Mouse (Mus musculus) midbrain, embryonic 16.5 days (tissue): ENCODE data around the gene Ttc36. TPM values are rescaled to one million over a fixed set of nuclear protein-coding genes. Genes with fewer than 3 reads are reported as not detected.
"Not testable (repeated sequence)": the region's sequence is repeated elsewhere in the genome, so short reads cannot be mapped to it uniquely, and the experiment has no call there.

Experiments
- ATAC-seq: fragments of 200-750 bp; cut with Nextera tagmentation; 2 replicates; pipeline ENCODE4 v1.8.0; 2017; ENCODE audit warnings: moderate TSS enrichment
- H3K27ac ChIP-seq: fragments of 300-500 bp; sonication (generic); 2 replicates; pipeline ENCODE4 v1.5.1; 2014; ENCODE audit warnings: mild to moderate bottlenecking, low read length, mixed read lengths
- H3K27me3 ChIP-seq: fragments of 300-500 bp; sonication (generic); 2 replicates; pipeline ENCODE4 v1.6.1; 2014; ENCODE audit warnings: low read depth, low read length, mixed read lengths; ENCODE audit not compliant: control insufficient read depth, insufficient read depth
- H3K36me3 ChIP-seq: fragments of 300-500 bp; sonication (generic); 2 replicates; pipeline ENCODE4 v1.6.1; 2014; ENCODE audit warnings: mild to moderate bottlenecking, low read length, moderate library complexity, mixed read lengths; ENCODE audit not compliant: control insufficient read depth, insufficient read depth
- H3K4me1 ChIP-seq: fragments of 300-500 bp; sonication (generic); 2 replicates; pipeline ENCODE4 v1.6.1; 2014; ENCODE audit warnings: mild to moderate bottlenecking, low read length, mixed read lengths; ENCODE audit not compliant: control insufficient read depth, insufficient read depth
- H3K4me2 ChIP-seq: fragments of 300-500 bp; sonication (generic); 2 replicates; pipeline ENCODE4 v1.6.1; 2014; ENCODE audit warnings: mild to moderate bottlenecking, low read length, mixed read lengths
- H3K4me3 ChIP-seq: fragments of 300-500 bp; sonication (generic); 2 replicates; pipeline ENCODE4 v1.5.1; 2014; ENCODE audit warnings: low read depth, mild to moderate bottlenecking, low read length, moderate library complexity, mixed read lengths
- H3K9ac ChIP-seq: fragments of 300-500 bp; sonication (generic); 2 replicates; pipeline ENCODE4 v1.6.1; 2014; ENCODE audit warnings: low read depth, low read length, mixed read lengths
- H3K9me3 ChIP-seq: fragments of 300-500 bp; sonication (generic); replicated peaks from 2 replicates; pipeline ENCODE4 v1.6.1; 2014; ENCODE audit warnings: mild to moderate bottlenecking, low read length, mixed read lengths; ENCODE audit not compliant: control insufficient read depth, poor library complexity, severe bottlenecking
- WGBS: fragments of 180-500 bp; shearing (Covaris S2); extraction: QIAGEN DNeasy Blood & Tissue Kit; methylation state at CpG from one replicate; pipeline ENCODE4 v1.1.7; 2014; 5-methylcytosine and 5-hydroxymethylcytosine counted together
- polyA plus RNA-seq: library from polyadenylated mRNA; unstranded; fragments of >200 nt; fragmentation: Nextera tagmentation; extraction: Ambion mirVana; gene quantifications from 2 replicates; pipeline ENCODE4 v1.2.1, GENCODE M21; 2015

The Ttc36 gene
- polyA plus RNA-seq, 1 experiment from 2014 or later = not detected

DNA sequence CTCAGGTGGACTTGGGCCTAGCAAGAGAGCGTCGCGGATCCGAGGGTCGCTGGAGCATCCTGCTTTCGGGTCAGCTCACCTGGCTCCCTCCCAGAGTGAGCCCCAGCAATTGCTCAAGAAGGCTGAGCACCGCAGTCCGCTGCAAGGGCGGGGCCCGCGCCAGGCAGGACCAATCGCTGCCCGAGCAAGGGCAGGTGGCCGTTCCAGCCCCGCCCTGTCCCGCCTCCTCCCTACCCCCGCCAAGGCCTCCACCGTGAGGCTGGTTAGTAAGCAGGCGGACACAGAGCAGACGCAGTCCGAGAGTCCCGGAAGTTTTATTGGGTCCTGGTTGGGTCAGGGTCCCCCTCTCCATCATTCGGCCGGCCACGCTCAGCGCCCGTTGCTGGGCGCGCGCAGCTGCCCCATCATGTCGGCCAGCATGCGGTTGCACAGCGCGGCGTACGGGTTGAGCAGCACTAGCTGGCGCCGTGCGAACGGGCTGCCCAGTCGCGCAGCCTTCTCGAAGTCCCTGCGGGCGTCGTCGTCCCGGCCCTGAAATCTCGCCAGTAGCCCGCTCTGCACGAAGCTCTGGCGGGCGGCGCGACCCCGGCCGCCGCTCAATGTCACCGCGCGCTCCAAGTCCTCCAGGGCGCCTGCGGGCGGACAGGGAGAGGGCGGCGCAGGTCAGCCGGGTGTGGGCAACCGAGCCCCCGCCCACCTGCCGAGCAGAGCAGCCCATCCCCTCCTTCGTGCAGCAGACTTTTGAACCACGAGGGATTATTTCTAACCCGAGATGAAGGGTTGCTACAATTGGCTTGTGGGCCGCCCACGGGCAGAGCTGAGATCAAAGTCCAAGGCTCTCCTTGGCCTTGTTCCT is 3.5 kb downstream of the Ttc36 start, which contains the start of gene Tmem25:
TSS of gene Tmem25 (minus strand) at position 206 of the 856 bp plus-strand sequence.
- WGBS = 1% methylated on average over 75 of the region's 75 CpGs
- peak; percentile 98 for ATAC-seq
- Histone ChIP-seq H3K27me3 (peaks cover 2% of the 10 kb centered on the region; the same call in 1 of the 2 replicates), H3K27ac (peak within 1 kb of the TSS; percentile 79), H3K9me3 (no peaks in the 10 kb centered on the region), H3K4me2 (peak within 1 kb of the TSS; percentile 95), H3K9ac (peak within 1 kb of the TSS; percentile 81), H3K4me1 (peaks cover 14% of the 10 kb centered on the region), H3K36me3 (no peaks in the 10 kb centered on the region), H3K4me3 (peak within 1 kb of the TSS; percentile 69)

DNA sequence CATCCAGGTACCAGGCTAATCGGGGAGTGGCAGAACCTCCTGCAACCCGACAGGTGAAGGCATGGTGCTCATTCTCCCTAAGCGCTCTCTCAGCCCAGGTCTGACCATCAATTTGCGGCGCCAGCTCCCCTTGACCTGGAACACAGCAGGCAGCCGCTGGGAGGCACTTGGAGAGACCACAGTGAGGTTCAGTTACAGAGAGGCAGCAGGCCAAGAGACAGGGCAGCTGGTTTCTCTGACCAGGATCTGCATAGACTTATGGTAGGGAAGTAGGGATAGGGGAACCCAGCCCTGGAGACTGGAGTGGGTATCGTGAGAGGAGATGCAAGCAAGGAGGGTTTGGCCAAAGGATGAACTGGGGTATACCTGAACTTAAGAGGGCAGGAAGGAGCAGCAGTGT is 4.6 kb downstream of the Ttc36 start:
- no peak for ATAC-seq
- Histone ChIP-seq H3K9me3 (no peaks in the 10 kb centered on the region), H3K9ac (peak overlapping the region; percentile 81), H3K4me2 (peak overlapping the region; percentile 95), H3K4me1 (peaks cover 14% of the 10 kb centered on the region), H3K4me3 (peak overlapping the region; percentile 69), H3K36me3 (no peaks in the 10 kb centered on the region), H3K27me3 (peaks cover 2% of the 10 kb centered on the region; the same call in 1 of the 2 replicates), H3K27ac (no peak overlapping the region)
- WGBS = 50% methylated on average over 7 of the region's 7 CpGs

DNA sequence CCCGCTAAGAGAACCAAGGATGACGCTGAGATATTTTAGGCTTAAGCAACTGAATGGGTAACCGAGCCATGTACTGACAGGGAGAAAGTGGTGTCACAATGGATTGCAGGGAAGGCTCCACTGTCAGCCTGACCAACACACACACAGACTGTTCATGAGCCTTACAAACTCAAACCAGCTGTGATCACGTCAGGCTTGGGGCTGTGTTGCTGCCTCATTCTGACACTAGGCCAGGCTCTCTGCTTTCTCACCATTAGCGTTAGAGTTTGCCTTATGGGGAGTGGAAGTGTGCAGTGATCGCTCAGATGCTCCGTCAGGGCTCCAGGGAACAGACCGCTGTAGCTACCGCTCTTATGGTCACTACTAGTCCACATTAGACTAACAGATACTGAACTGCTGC is 10.0 kb downstream of the Ttc36 start:
- 79% methylated on average over 9 of the region's 9 CpGs for WGBS

DNA sequence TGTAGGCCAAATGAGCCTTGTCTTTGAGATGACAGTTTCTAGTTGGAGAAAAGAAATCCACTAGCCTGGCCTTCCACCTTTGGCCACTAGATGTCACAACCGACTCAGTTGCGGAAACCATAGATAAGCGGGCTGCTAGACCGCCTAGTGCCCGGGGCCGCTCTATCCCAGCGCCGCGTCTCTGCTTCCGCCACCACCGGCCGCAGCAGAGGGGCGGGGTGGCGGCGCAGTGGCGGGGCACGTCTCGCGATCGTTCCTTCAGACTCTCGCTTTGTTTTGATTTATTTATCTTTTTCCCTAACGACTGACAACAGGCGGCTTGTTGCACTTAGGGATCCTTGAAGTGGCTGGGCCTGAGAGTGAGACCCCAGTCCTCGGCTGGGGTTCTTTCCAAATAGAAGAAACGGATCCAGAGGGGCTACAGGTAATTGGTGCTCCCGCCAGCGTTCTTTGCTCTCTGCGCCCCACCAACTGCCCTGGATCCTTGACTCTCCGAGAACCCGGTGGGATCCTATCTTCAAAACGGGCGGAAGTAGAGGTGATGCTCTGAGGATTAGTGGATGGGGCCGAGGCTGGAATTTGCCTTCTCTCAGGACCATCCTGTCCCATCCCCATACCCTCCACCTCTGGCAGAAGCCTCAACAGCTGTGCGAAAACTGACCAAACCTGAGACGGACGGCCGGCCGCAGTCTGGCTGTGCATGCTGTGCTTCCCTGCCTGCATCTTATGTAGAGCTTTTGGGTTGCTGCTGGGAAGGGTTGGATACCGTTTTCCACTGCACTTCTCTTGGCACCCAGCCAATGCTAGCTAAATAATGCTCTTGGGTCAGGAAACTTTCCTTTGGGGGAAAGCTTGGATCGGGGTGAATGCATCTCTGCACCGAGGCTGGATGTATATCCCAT is 29.9 kb downstream of the Ttc36 start:
- H3K9ac ChIP-seq = peak overlapping the region; percentile 81
- H3K4me3 ChIP-seq = peak overlapping the region; percentile 67
- H3K27ac ChIP-seq = peak overlapping the region; percentile 89
- peaks cover 7% of the 10 kb centered on the region; the same call in 1 of the 2 replicates for H3K36me3 ChIP-seq
- ATAC-seq = peak; percentile 99
- WGBS = under 1% methylated on average over 41 of the region's 41 CpGs
- peak overlapping the region; percentile 67 for H3K4me2 ChIP-seq
- no peaks in the 10 kb centered on the region for H3K27me3 ChIP-seq
- H3K4me1 ChIP-seq = peaks cover 12% of the 10 kb centered on the region
- H3K9me3 ChIP-seq = no peaks in the 10 kb centered on the region

More for the DNA sequence above, 10.0 kb downstream of the Ttc36 start:
- Histone ChIP-seq H3K4me3 (no peak overlapping the region), H3K9me3 (no peaks in the 10 kb centered on the region), H3K4me1 (no peaks in the 10 kb centered on the region; the same call in 1 of the 2 replicates), H3K27me3 (no peaks in the 10 kb centered on the region), H3K9ac (no peak overlapping the region), H3K4me2 (no peak overlapping the region), H3K27ac (no peak overlapping the region), H3K36me3 (peaks cover 30% of the 10 kb centered on the region)
- ATAC-seq = no peak

DNA sequence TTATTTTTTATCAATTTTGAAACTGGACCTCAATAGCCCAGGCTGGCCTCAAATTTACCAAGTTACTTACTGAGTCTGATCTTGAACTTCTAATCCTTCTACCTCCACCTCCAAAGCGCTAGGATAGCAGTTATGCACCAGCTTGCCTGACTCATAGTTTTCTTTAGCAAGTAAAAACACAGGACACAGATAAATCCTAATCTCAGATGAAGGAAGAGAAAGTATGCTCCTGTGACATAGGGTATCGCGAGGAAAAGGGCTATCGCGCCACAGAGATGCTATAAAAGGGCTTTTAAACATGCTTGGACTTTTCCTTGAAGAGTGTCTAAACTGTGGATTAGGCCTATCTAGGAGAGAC is 30.5 kb downstream of the Ttc36 start:
- Histone ChIP-seq H3K36me3 (0 out of 2 replicates have a peak, but pooled peaks cover 6% of the 10 kb centered on the region), H3K4me1 (peaks cover 12% of the 10 kb centered on the region), H3K27me3 (no peaks in the 10 kb centered on the region), H3K9me3 (no peaks in the 10 kb centered on the region), H3K9ac (no peak overlapping the region), H3K27ac (peak overlapping the region; percentile 48), H3K4me2 (no peak overlapping the region), H3K4me3 (peak overlapping the region; percentile 67; the same call in 1 of the 2 replicates)
- WGBS = 21% methylated on average over 5 of the region's 5 CpGs
- no peak for ATAC-seq

DNA sequence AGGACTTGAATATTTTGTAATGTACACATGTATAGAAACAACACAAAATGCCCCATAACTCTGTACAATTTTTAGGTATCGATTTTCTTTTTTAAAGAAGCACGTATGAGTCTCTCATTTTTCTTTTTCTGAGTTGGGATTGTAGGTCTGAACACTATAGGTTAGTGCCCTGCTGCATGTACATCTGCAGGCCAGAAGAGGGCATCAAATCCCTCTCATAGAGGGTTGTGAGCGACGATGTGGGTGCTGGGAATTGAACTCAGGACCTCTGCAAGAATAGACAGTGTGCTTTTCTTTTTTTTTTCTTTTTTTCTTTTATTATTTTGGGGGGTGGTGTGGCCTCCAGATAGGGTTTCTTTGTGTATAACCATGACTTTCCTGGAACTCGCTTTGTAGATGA is 31.5 kb downstream of the Ttc36 start:
- no peak overlapping the region for H3K4me2 ChIP-seq
- no peak for ATAC-seq
- peaks cover 15% of the 10 kb centered on the region for H3K4me1 ChIP-seq
- H3K27me3 ChIP-seq = no peaks in the 10 kb centered on the region
- no peak overlapping the region for H3K4me3 ChIP-seq
- no peak overlapping the region for H3K27ac ChIP-seq
- H3K9me3 ChIP-seq = no peaks in the 10 kb centered on the region
- H3K36me3 ChIP-seq = 0 out of 2 replicates have a peak, but pooled peaks cover 6% of the 10 kb centered on the region
- no peak overlapping the region for H3K9ac ChIP-seq
- 93% methylated on average over 5 of the region's 5 CpGs for WGBS

DNA sequence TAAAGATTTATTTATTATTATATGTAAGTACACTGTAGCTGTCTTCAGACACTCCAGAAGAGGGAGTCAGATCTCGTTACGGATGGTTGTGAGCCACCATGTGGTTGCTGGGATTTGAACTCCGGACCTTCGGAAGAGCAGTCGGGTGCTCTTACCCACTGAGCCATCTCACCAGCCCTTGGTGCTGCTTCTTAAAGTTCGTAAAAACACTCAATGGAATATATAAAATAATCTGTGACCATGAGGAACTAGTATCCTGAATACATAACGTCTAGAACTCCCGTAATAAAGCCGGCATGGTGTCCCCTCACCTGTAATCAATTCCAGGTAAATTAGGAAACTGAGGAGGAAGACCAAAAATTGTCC is 34.9 kb downstream of the Ttc36 start:
- WGBS = 42% methylated on average over 7 of the region's 9 CpGs
- H3K4me2 ChIP-seq = peak overlapping the region; percentile 82
- not testable (repeated sequence) for ATAC-seq, H3K36me3 ChIP-seq, H3K9ac ChIP-seq, H3K9me3 ChIP-seq, H3K27me3 ChIP-seq
- H3K4me1 ChIP-seq = peaks cover 22% of the 10 kb centered on the region
- peak overlapping the region; percentile 61; the same call in 1 of the 2 replicates for H3K27ac ChIP-seq
- H3K4me3 ChIP-seq = peak overlapping the region; percentile 93

DNA sequence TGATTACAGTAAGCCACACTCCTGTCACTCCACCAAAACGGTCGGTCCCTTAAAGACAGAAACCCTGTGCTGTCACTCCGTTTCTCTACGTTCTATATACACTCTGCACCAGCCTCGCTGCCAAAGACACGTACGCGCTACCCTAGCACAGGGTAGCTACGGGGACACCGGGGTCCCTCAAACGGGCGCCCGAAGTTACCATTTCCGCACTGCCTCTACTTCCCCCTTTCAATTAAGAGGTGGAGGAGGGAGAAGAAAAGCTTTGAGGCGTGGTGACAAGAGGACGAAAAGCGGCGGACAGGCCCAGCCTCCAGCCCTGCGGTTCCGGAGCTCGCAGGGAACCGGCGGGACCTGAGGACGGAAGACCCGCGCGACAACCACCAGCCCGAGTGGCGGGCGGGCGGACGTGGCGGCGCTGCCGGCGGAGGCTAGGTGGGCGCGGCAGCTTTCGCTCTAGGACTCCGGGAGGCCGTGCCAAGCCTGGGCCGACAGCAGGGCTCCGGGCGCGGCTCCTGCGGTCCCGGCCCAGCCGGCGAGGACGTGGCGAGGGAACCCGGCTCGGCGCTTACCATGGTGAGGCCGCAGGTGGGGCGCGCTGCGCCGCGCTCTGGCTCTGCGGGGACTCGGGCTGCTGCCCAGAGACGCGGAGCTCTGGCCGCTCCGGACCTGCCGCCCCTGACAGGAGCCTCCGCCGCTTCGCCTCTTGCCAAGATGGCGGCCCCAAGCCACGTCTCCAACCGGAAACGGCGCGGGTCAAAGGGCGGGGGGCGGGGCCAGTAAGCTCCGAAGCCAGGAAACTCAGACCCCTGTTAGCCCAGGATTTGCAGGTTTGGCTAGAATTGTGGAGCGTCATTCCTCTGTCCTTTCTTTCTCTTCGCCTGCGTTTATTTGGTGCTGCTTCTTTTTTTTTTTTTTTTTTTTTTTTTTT is 35.5 kb downstream of the Ttc36 start, which contains the start of the genes Arcn1 and Ift46:
TSS of gene Arcn1 (minus strand) at position 745 of the 928 bp plus-strand sequence.
TSS of gene Ift46 (plus strand) at position 808 of the 928 bp plus-strand sequence.
- Histone ChIP-seq H3K4me1 (peaks cover 22% of the 10 kb centered on the region), H3K27ac (peak within 1 kb of the TSS; percentile 95), H3K27me3 (no peaks in the 10 kb centered on the region), H3K4me3 (peak within 1 kb of the TSS; percentile 93), H3K9me3 (no peaks in the 10 kb centered on the region), H3K9ac (peak within 1 kb of the TSS; percentile 94), H3K4me2 (peak within 1 kb of the TSS; percentile 82), H3K36me3 (no peaks in the 10 kb centered on the region)
- ATAC-seq = peak; percentile 94
- under 1% methylated on average over 81 of the region's 82 CpGs for WGBS
